Mouse (Mus musculus) thymus, adult 2 months (tissue): ENCODE results near the gene Tcea2.

Source experiments
- CTCF ChIP-seq: fragments of 200-500 bp; IDR thresholded peaks from 2 replicates; pipeline ENCODE4 v1.5.1; 2012; ENCODE audit warnings: mild to moderate bottlenecking, control low read depth, low read length, moderate library complexity, borderline replicate concordance; ENCODE audit not compliant: control insufficient read depth, poor library complexity, insufficient read depth; ENCODE audit errors: extremely low read depth
- POLR2A ChIP-seq: fragments of 200-500 bp; IDR thresholded peaks from 2 replicates; pipeline ENCODE4 v1.6.1; 2012; ENCODE audit warnings: mild to moderate bottlenecking, low read length, control low read depth, moderate library complexity; ENCODE audit not compliant: control insufficient read depth, poor library complexity, insufficient read depth; ENCODE audit errors: extremely low read depth

DNA sequence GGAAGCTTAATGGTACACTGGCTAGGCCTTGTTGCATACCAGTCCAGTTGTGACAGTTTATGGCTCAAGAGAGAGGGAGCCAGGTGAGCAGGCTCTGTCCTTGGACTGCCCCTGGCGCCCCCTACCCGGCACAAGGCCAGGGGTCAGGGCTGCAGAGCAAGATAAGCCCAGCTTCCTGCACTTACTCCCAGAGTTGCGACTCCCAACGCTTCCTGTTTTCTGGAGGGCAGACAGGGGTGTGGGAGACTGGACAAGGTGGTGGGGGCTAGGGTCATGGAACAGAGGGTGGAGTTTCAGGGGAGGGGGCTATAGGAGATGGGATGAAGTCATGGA, 16.8 kb upstream of the Tcea2 start:
- TF ChIP-seq CTCF = no peak
- TF ChIP-seq POLR2A = no peak
